Mouse (Mus musculus) hindbrain, embryonic 16.5 days (tissue): ENCODE measurements at regions not wholly inside any gene's neighbourhood (a gene's known extent, or its start where the extent isn't known, plus 50 kb on each side); places are given as distances from the start of the nearest gene placed in this dataset.

Experiments
- ATAC-seq: fragments of 200-750 bp; cut with Nextera tagmentation; 2 replicates; pipeline ENCODE4 v1.8.0; 2017; ENCODE audit warnings: moderate TSS enrichment, moderate library complexity
- H3K27ac ChIP-seq: fragments of 300-500 bp; sonication (generic); 2 replicates; pipeline ENCODE4 v1.5.1; 2014; ENCODE audit warnings: low read depth, mild to moderate bottlenecking, control low read depth, low read length, moderate library complexity
- H3K27me3 ChIP-seq: fragments of 300-500 bp; sonication (generic); replicated peaks from 2 replicates; pipeline ENCODE4 v1.6.1; 2014; ENCODE audit warnings: low read length; ENCODE audit not compliant: control insufficient read depth, insufficient read depth
- H3K36me3 ChIP-seq: fragments of 300-500 bp; sonication (generic); 2 replicates; pipeline ENCODE4 v1.6.1; 2014; ENCODE audit warnings: mild to moderate bottlenecking, low read length, moderate library complexity, mixed read lengths; ENCODE audit not compliant: control insufficient read depth, insufficient read depth
- H3K4me1 ChIP-seq: fragments of 300-500 bp; sonication (generic); 2 replicates; pipeline ENCODE4 v1.6.1; 2014; ENCODE audit warnings: low read depth, low read length; ENCODE audit not compliant: control insufficient read depth, insufficient read depth
- H3K4me2 ChIP-seq: fragments of 300-500 bp; sonication (generic); 2 replicates; pipeline ENCODE4 v1.6.1; 2014; ENCODE audit warnings: mild to moderate bottlenecking, low read length, control low read depth, moderate library complexity
- H3K4me3 ChIP-seq: fragments of 300-500 bp; sonication (generic); 2 replicates; pipeline ENCODE4 v1.5.1; 2014; ENCODE audit warnings: mild to moderate bottlenecking, low read length, control low read depth, moderate library complexity
- H3K9ac ChIP-seq: fragments of 300-500 bp; sonication (generic); 2 replicates; pipeline ENCODE4 v1.6.1; 2014; ENCODE audit warnings: low read depth, mild to moderate bottlenecking, control low read depth, low read length, moderate library complexity
- H3K9me3 ChIP-seq: fragments of 300-500 bp; sonication (generic); 2 replicates; pipeline ENCODE4 v1.6.1; 2014; ENCODE audit warnings: mild to moderate bottlenecking, low read length, moderate library complexity; ENCODE audit not compliant: control insufficient read depth
- WGBS: fragments of 180-500 bp; shearing (Covaris S2); extraction: QIAGEN DNeasy Blood & Tissue Kit; methylation state at CpG from one replicate; pipeline ENCODE4 v1.1.7; 2014; 5-methylcytosine and 5-hydroxymethylcytosine counted together

DNA sequence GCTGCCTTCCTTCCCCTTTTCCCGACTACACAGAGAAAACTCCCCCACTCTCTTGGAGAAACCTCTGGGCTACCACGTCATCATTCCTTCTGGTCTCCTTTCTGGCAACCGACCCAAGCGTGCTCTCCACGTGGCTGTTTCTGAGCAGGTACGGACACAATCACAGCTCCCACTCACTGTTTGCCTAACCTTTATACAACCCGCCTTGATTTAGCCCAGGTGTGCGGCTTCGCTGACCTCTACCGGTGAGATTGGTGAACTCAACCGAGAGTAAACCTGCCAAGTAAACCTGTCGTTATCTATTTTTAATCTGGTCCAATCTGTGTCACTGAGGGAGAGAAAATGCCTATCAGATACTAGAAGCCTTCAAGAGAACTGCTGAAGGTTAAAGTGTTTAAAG, 142.7 kb upstream of the Gnai1 start:
- H3K4me1 ChIP-seq: no peaks in the 10 kb centered on the region
- no peaks in the 10 kb centered on the region for H3K9me3 ChIP-seq
- H3K27ac ChIP-seq: no peak overlapping the region
- no peak overlapping the region for H3K9ac ChIP-seq
- H3K4me2 ChIP-seq: no peak overlapping the region
- H3K27me3 ChIP-seq: no peaks in the 10 kb centered on the region
- H3K4me3 ChIP-seq: no peak overlapping the region
- 27% methylated on average over 12 of the region's 12 CpGs for WGBS
- no peaks in the 10 kb centered on the region for H3K36me3 ChIP-seq
- ATAC-seq: no peak

DNA sequence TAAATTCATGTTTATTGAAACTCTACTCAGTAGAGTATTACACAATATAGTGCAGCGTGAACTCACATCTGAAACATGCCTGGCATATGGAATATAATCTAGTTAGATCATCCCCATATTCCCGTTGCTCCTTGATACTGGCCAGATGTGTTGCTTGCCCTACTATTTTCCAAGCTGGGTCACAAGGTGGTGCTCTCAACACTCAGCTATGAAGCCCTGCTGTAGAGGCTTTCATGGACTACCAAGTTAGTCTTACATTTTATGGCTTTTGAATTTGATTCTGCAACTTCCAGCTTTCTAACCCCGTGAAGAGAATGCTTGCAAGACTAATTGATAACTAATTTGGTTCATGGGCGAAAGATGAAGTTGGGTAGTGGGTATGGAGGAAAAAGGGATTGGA, 134.2 kb upstream of the Gnai1 start:
- Histone ChIP-seq H3K27ac (no peak overlapping the region), H3K27me3 (no peaks in the 10 kb centered on the region), H3K9me3 (no peaks in the 10 kb centered on the region), H3K9ac (no peak overlapping the region), H3K4me2 (no peak overlapping the region), H3K4me1 (no peaks in the 10 kb centered on the region), H3K36me3 (no peaks in the 10 kb centered on the region), H3K4me3 (no peak overlapping the region)
- WGBS: 85% methylated on average over 4 of the region's 4 CpGs
- ATAC-seq: no peak

DNA sequence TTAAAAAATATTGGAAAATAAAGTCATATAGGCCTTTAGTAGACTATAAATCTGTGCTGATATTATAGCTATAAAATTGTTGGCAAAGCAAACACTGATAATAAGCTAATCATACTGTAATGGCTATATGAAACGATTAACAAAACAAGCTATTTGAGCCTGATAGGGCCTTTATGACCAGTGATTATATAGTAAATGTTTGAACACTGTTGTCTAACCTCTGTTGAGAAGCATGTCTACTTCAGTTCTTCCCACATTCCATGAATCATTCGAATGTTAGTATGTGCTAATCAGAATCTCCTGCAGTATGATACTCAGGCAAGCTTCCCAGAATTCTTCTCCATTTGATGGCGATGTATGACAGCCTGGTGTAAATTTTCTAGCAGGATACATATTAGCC, 129.6 kb upstream of the Gnai1 start:
- H3K27ac ChIP-seq: no peak overlapping the region
- H3K9ac ChIP-seq: no peak overlapping the region
- H3K36me3 ChIP-seq: no peaks in the 10 kb centered on the region
- H3K4me2 ChIP-seq: no peak overlapping the region
- no peaks in the 10 kb centered on the region for H3K9me3 ChIP-seq
- H3K4me1 ChIP-seq: no peaks in the 10 kb centered on the region
- no peaks in the 10 kb centered on the region for H3K27me3 ChIP-seq
- 86% methylated on average over 3 of the region's 3 CpGs for WGBS
- no peak for ATAC-seq
- H3K4me3 ChIP-seq: no peak overlapping the region

DNA sequence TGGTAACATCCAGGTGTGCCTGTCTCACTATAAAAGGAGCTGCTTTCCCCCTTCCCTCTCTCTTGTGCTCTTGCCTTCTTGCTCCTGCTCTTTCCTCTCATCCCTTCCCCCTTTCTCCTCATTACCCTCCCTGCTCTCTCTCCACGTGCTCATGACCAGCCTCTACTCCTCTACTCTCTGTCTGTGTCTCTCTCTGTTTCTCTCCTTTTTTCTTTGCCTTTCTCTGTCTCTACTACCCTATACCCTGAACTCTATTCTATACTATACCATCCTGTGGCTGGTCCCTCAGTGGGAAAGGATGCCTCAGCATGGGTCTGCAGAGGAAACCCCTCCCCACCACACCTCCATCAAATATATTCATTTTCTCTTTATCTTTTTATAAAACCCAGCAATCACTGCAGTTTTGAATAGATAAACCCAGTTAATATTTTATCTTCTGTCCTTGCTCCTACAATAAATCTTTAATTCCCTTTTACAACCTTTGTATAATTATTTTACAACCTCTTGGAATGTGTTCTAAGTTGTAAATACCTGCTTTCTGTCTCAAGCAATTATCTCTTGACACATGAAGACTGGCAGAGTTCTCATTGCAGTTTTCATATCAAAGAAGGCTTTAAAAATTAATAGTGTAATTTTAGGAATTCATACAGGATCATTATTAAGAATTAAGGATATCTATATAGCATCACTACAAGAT, 127.1 kb upstream of the Gnai1 start:
- H3K4me2 ChIP-seq: no peak overlapping the region
- H3K36me3 ChIP-seq: no peaks in the 10 kb centered on the region
- H3K4me3 ChIP-seq: no peak overlapping the region
- H3K27ac ChIP-seq: no peak overlapping the region
- H3K9ac ChIP-seq: no peak overlapping the region
- H3K4me1 ChIP-seq: no peaks in the 10 kb centered on the region
- H3K9me3 ChIP-seq: no peaks in the 10 kb centered on the region
- H3K27me3 ChIP-seq: no peaks in the 10 kb centered on the region
- 42% methylated on average over 1 of the region's 1 CpGs for WGBS
- no peak for ATAC-seq

DNA sequence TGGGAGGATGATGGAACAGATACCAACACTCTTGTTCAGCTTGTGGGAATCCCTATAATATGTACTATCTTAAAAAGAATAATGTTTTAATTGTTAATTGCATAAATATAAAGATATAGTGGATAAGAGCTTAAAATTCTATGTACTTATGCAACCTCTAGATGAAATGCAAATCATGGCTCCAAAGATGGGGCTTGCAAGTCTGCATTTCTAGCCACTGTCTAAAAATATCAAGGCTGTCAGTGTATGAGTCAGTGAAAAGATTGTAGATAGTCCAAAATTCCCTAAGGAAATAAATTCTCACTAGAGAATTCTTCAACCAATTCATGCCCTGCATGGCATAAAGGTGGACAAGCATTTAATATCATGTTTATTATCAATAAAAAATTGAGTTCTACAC, 124.2 kb upstream of the Gnai1 start:
- no peaks in the 10 kb centered on the region for H3K36me3 ChIP-seq
- no peaks in the 10 kb centered on the region for H3K9me3 ChIP-seq
- H3K9ac ChIP-seq: no peak overlapping the region
- no peak overlapping the region for H3K4me2 ChIP-seq
- H3K27ac ChIP-seq: no peak overlapping the region
- no peak overlapping the region for H3K4me3 ChIP-seq
- H3K27me3 ChIP-seq: no peaks in the 10 kb centered on the region
- H3K4me1 ChIP-seq: no peaks in the 10 kb centered on the region
- no peak for ATAC-seq

DNA sequence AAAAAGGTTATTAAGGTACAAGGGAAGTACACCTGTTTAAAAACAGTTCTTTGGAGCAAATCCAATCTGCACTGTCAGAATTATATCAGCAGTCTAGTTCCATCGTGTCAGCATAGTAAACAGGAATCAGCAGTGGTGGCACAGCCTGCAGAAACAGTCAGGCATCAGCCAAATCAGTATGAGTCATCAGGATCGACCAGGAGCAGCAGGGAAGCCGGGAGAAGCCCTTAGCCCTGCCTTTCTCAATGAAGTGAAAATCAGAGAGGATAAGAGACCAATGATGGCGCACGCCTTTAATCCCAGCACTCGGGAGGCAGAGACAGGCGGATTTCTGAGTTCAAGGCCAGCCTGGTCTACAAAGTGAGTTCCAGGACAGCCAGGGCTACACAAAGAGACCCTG, 118.3 kb upstream of the Gnai1 start:
- H3K4me1 ChIP-seq: no peaks in the 10 kb centered on the region
- ATAC-seq: no peak
- no peak overlapping the region for H3K27ac ChIP-seq
- no peaks in the 10 kb centered on the region for H3K36me3 ChIP-seq
- no peaks in the 10 kb centered on the region for H3K9me3 ChIP-seq
- no peaks in the 10 kb centered on the region for H3K27me3 ChIP-seq
- H3K4me3 ChIP-seq: no peak overlapping the region
- no peak overlapping the region for H3K4me2 ChIP-seq
- no peak overlapping the region for H3K9ac ChIP-seq
- 84% methylated on average over 7 of the region's 7 CpGs for WGBS

DNA sequence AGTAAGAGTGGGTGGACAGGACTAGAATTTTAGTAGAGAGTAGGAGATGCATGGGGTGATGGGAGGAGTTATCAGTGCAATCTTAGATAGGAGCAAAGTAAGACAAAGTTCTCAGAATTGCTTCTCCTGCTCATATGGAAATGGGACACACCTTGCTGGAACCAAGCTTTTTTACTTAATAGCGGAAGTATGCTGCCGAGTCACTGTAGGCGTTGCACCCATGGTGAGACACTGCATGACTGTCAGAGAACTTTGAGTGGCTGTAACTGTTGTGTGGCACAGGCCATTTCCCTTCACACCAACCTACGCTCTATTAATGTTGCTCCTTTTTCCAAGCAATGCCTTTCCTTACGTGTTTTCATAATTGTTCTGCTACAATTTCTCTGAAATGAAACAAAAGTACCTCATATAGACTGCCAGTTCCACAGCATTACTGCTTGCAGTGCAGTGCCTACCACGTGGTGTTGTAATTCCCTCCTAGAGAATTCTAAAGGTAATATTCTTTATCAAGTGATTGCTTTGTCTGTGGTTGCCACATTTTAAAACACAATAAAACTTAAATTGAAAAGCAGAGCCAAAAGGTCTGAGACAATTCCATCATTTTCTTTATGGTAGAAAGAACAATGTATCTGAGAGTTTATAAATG, 117.3 kb upstream of the Gnai1 start:
- Histone ChIP-seq H3K27ac (no peak overlapping the region), H3K4me1 (no peaks in the 10 kb centered on the region), H3K4me2 (no peak overlapping the region), H3K9ac (no peak overlapping the region), H3K27me3 (no peaks in the 10 kb centered on the region), H3K4me3 (no peak overlapping the region), H3K36me3 (no peaks in the 10 kb centered on the region), H3K9me3 (no peaks in the 10 kb centered on the region)
- ATAC-seq: no peak
- 78% methylated on average over 6 of the region's 6 CpGs for WGBS

DNA sequence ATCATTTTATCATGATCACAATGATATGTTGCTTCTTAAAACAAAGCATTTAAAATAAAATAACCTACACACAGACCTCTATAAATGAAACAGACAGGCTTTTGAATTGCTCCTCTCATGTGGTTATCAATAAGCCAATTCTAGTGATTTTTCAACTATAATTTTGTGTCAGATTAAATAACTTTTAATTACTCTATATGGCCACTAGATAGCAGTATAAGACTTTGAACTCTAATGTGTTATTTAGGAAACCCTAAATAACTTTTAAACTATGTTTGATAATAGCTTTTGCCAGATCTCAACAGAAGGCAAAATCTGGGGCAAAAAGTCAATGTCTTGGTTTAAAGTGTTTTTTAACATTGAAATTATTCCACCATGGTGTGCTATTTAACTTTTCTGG, 112.0 kb upstream of the Gnai1 start:
- no peaks in the 10 kb centered on the region for H3K9me3 ChIP-seq
- no peak overlapping the region for H3K27ac ChIP-seq
- no peak overlapping the region for H3K9ac ChIP-seq
- H3K4me3 ChIP-seq: no peak overlapping the region
- no peak for ATAC-seq
- H3K27me3 ChIP-seq: no peaks in the 10 kb centered on the region
- no peaks in the 10 kb centered on the region for H3K4me1 ChIP-seq
- no peak overlapping the region for H3K4me2 ChIP-seq
- H3K36me3 ChIP-seq: no peaks in the 10 kb centered on the region

DNA sequence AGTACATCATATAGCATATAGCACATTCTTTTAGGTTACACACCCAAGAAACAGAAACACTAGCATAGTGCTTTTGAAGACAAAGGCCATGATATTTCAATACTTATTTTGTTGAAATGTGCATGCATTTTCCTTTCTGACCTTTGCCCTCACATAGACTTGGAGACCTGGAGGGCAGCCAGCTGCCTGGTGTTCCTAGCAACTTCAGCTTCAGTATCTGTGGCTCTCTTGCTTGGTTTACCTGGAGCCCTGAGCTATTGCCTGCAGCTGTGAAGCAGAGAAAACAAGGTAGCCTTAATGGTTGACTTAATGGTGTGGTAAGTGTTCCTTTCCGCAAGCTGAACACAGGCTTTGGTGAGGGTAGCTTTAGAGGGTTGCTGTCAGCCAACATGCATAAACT, 97.6 kb upstream of the Gnai1 start:
- ATAC-seq: no peak
- no peak overlapping the region for H3K9ac ChIP-seq
- no peaks in the 10 kb centered on the region for H3K9me3 ChIP-seq
- no peaks in the 10 kb centered on the region for H3K27me3 ChIP-seq
- H3K4me3 ChIP-seq: no peak overlapping the region
- H3K36me3 ChIP-seq: no peaks in the 10 kb centered on the region
- WGBS: 61% methylated on average over 1 of the region's 1 CpGs
- no peak overlapping the region for H3K4me2 ChIP-seq
- no peak overlapping the region for H3K27ac ChIP-seq
- H3K4me1 ChIP-seq: no peaks in the 10 kb centered on the region
